In the genomic region with DNA sequence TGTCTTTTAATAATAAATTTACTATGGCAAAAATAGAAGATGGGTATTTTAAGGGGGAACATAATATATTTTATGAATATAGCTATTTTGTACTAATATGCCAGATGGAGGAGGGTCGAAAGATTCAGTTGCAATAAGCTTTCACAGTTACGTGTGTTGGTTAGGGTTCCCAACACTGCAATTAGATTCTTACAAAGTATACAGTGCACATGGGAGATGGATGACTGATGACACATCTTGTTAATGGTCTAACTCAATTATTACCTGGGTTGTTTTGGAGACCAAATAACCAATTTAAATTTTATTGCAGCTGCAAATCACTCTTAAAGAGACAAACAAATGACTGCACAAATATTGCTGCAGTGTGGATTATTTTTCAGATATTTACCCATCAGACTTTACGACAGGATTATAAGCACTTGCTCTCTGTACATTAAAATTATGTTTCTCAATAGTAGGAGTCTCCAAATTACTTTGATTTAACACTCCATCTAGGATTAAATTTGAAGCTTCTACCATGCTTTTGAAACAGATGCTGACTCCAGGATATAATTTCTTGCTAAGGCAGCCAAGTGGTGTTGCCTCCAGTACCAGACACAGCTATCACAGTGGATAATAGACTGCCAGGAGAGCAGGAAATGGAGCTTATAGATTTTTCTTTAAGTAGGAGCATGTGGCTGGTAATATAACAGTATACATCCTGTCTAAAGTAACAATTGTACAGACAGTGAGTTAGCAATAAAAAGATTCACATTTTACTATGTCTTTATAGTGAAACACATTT, we compare ENCODE assay signal across 24 mouse cellular contexts.
"Had no signal": no experiment of that assay in that cellular context is flagged by ENCODE, and none has a peak within 500 bp of the region (broad histone marks: within the 10 kb centered on the region; RNA-seq: fewer than 3 reads in every experiment).

No protein-coding gene starts in this region.

- ATAC-seq: forebrain, postnatal 0 days; inflammation-experienced regulatory T-cells, adult 6 months; intestine, embryonic 15.5 days; intestine, postnatal 0 days had no signal

- H3K27me3 ChIP-seq: heart, embryonic 12.5 days; hindbrain, embryonic 12.5 days; intestine, embryonic 15.5 days; limb, embryonic 12.5 days had no signal

- H3K9me3 ChIP-seq: heart, embryonic 10.5 days; heart, embryonic 12.5 days; hindbrain, embryonic 12.5 days; intestine, embryonic 15.5 days; limb, embryonic 10.5 days; limb, embryonic 12.5 days had no signal

- H3K4me1 ChIP-seq: heart, embryonic 10.5 days; heart, embryonic 12.5 days; hindbrain, embryonic 12.5 days; intestine, embryonic 15.5 days; limb, embryonic 10.5 days; limb, embryonic 12.5 days had no signal

- H3K36me3 ChIP-seq: heart, embryonic 10.5 days; heart, embryonic 12.5 days; hindbrain, embryonic 12.5 days; intestine, embryonic 15.5 days; limb, embryonic 10.5 days; limb, embryonic 12.5 days had no signal

- H3K9ac ChIP-seq: forebrain, postnatal 0 days; heart, embryonic 12.5 days; hindbrain, embryonic 12.5 days; intestine, embryonic 15.5 days; limb, embryonic 12.5 days had no signal

- H3K27ac ChIP-seq: gastrocnemius, adult 2 months; heart, embryonic 10.5 days; hindbrain, embryonic 12.5 days; intestine, embryonic 15.5 days; layer of hippocampus, adult 2 months; left cerebral cortex, adult 2 months; limb, embryonic 10.5 days; limb, embryonic 12.5 days had no signal

- H3K4me3 ChIP-seq: gastrocnemius, adult 2 months; heart, embryonic 10.5 days; heart, embryonic 12.5 days; hindbrain, embryonic 12.5 days; intestine, embryonic 15.5 days; layer of hippocampus, adult 2 months; left cerebral cortex, adult 2 months; limb, embryonic 10.5 days; limb, embryonic 12.5 days had no signal

- DNase-seq: forebrain, postnatal 0 days; gastrocnemius, adult 2 months; gastrocnemius, postnatal 10 days; gastrocnemius, postnatal 25 days; heart, adult 18-20 months; heart, postnatal 10 days; heart, postnatal 4 days; kidney, adult 18-20 months; kidney, adult 8-10 months; kidney, postnatal 10 days; kidney, postnatal 25 days; kidney, postnatal 4 days; liver had no signal

- H3K4me2 ChIP-seq: heart, embryonic 12.5 days; hindbrain, embryonic 12.5 days; intestine, embryonic 15.5 days; limb, embryonic 12.5 days; liver, embryonic 11.5 days had no signal
